Mouse (Mus musculus): ENCODE results near the gene Mif4gd. TPM values are rescaled to one million over a fixed set of nuclear protein-coding genes. Genes with fewer than 3 reads are reported as not detected.

The Mif4gd gene
- polyA plus RNA-seq, 1 experiment from 2014 or later = 34.4 TPM

GRCm38 (mm10) chr11:115590526-115591075 lies 22.2 kb downstream of the Mif4gd start:
- H3K9ac ChIP-seq = no peak overlapping the region
- no peak overlapping the region for H3K4me3 ChIP-seq (replicated peaks)
- no peak overlapping the region for H3K4me2 ChIP-seq
- peaks cover 78% of the 10 kb centered on the region for H3K36me3 ChIP-seq
- H3K27me3 ChIP-seq (replicated peaks) = no peaks in the 10 kb centered on the region
- 81% methylated on average over 2 of the region's 2 CpGs for WGBS
- no peaks in the 10 kb centered on the region for H3K9me3 ChIP-seq
- ATAC-seq (ENCODE audit: insufficient read depth, low FRiP score, low read depth) = no peak
- no peak overlapping the region for H3K27ac ChIP-seq
- no peaks in the 10 kb centered on the region for H3K4me1 ChIP-seq

GRCm38 (mm10) chr11:115587984-115588383 lies 24.8 kb downstream of the Mif4gd start:
- Histone ChIP-seq H3K27ac (no peak overlapping the region), H3K4me2 (no peak overlapping the region), H3K27me3 (replicated peaks) (no peaks in the 10 kb centered on the region), H3K4me3 (replicated peaks) (no peak overlapping the region), H3K9me3 (no peaks in the 10 kb centered on the region), H3K36me3 (peaks cover 84% of the 10 kb centered on the region), H3K9ac (no peak overlapping the region), H3K4me1 (no peaks in the 10 kb centered on the region)
- WGBS = 79% methylated on average over 9 of the region's 9 CpGs
- ATAC-seq (ENCODE audit: insufficient read depth, low FRiP score, low read depth) = no peak

GRCm38 (mm10) chr11:115586403-115586802 lies 26.4 kb downstream of the Mif4gd start:
- no peak overlapping the region for H3K4me3 ChIP-seq (replicated peaks)
- peaks cover 89% of the 10 kb centered on the region for H3K36me3 ChIP-seq
- WGBS = 89% methylated on average over 9 of the region's 9 CpGs

GRCm38 (mm10) chr11:115585573-115586100 lies 27.1 kb downstream of the Mif4gd start:
- Histone ChIP-seq H3K36me3 (peaks cover 88% of the 10 kb centered on the region), H3K27ac (no peak overlapping the region), H3K9ac (no peak overlapping the region), H3K27me3 (replicated peaks) (no peaks in the 10 kb centered on the region), H3K4me3 (replicated peaks) (no peak overlapping the region), H3K9me3 (no peaks in the 10 kb centered on the region), H3K4me1 (no peaks in the 10 kb centered on the region), H3K4me2 (no peak overlapping the region)
- WGBS = 87% methylated on average over 7 of the region's 7 CpGs
- ATAC-seq (ENCODE audit: insufficient read depth, low FRiP score, low read depth) = no peak

More at GRCm38 (mm10) chr11:115586403-115586802, 26.4 kb downstream of the Mif4gd start:
- H3K27me3 ChIP-seq (replicated peaks) = no peaks in the 10 kb centered on the region
- no peaks in the 10 kb centered on the region for H3K4me1 ChIP-seq
- no peak for ATAC-seq (ENCODE audit: insufficient read depth, low FRiP score, low read depth)
- H3K27ac ChIP-seq = no peak overlapping the region
- H3K9me3 ChIP-seq = no peaks in the 10 kb centered on the region
- no peak overlapping the region for H3K9ac ChIP-seq
- H3K4me2 ChIP-seq = no peak overlapping the region

GRCm38 (mm10) chr11:115584376-115585073 lies 28.2 kb downstream of the Mif4gd start:
- Histone ChIP-seq H3K27ac (no peak overlapping the region), H3K9ac (no peak overlapping the region), H3K27me3 (replicated peaks) (no peaks in the 10 kb centered on the region), H3K4me3 (replicated peaks) (no peak overlapping the region), H3K4me2 (no peak overlapping the region), H3K9me3 (no peaks in the 10 kb centered on the region), H3K4me1 (no peaks in the 10 kb centered on the region), H3K36me3 (peaks cover 82% of the 10 kb centered on the region)
- ATAC-seq (ENCODE audit: insufficient read depth, low FRiP score, low read depth) = no peak
- 79% methylated on average over 10 of the region's 10 CpGs for WGBS

- Histone ChIP-seq H3K4me2 (no peak overlapping the region), H3K27me3 (replicated peaks) (no peaks in the 10 kb centered on the region), H3K9me3 (no peaks in the 10 kb centered on the region), H3K36me3 (peaks cover 85% of the 10 kb centered on the region), H3K4me3 (replicated peaks) (no peak overlapping the region), H3K9ac (no peak overlapping the region), H3K27ac (no peak overlapping the region; the same call in 1 of the 2 replicates), H3K4me1 (no peaks in the 10 kb centered on the region)
- WGBS = 77% methylated on average over 10 of the region's 10 CpGs
- ATAC-seq (ENCODE audit: insufficient read depth, low FRiP score, low read depth) = peak; percentile 18; the same call in 1 of the 2 replicates
These were observed 29.7 kb downstream of the Mif4gd start for GRCm38 (mm10) chr11:115582913-115583606.

GRCm38 (mm10) chr11:115579080-115579479 lies 33.7 kb downstream of the Mif4gd start:
- H3K4me3 ChIP-seq (replicated peaks) = no peak overlapping the region
- H3K36me3 ChIP-seq = peaks cover 58% of the 10 kb centered on the region

GRCm38 (mm10) chr11:115564961-115565360 lies 47.8 kb downstream of the Mif4gd start:
- H3K4me2 ChIP-seq = peak overlapping the region; percentile 70
- peaks cover 10% of the 10 kb centered on the region; the same call in 1 of the 2 replicates for H3K4me1 ChIP-seq
- H3K9ac ChIP-seq = peak overlapping the region; percentile 56
- H3K27me3 ChIP-seq (replicated peaks) = no peaks in the 10 kb centered on the region
- 12% methylated on average over 7 of the region's 7 CpGs for WGBS
- peak overlapping the region; percentile 86 for H3K4me3 ChIP-seq (replicated peaks)
- H3K36me3 ChIP-seq = peaks cover 42% of the 10 kb centered on the region
- no peak overlapping the region for H3K27ac ChIP-seq
- H3K9me3 ChIP-seq = no peaks in the 10 kb centered on the region
- ATAC-seq (ENCODE audit: insufficient read depth, low FRiP score, low read depth) = no peak

More at GRCm38 (mm10) chr11:115579080-115579479, 33.7 kb downstream of the Mif4gd start:
- Histone ChIP-seq H3K9me3 (no peaks in the 10 kb centered on the region), H3K4me1 (no peaks in the 10 kb centered on the region), H3K4me2 (no peak overlapping the region), H3K9ac (no peak overlapping the region), H3K27ac (no peak overlapping the region), H3K27me3 (replicated peaks) (no peaks in the 10 kb centered on the region)
- no peak for ATAC-seq (ENCODE audit: insufficient read depth, low FRiP score, low read depth)

GRCm38 (mm10) chr11:115564064-115564809 lies 48.5 kb downstream of the Mif4gd start, which contains the start of gene Nup85:
Nup85 (plus strand) TSS chr11:115564434.
- ATAC-seq (ENCODE audit: insufficient read depth, low FRiP score, low read depth) = peak; percentile 86
- WGBS = under 1% methylated on average over 42 of the region's 42 CpGs

GRCm38 (mm10) chr11:115563406-115563805 lies 49.4 kb downstream of the Mif4gd start:
- Histone ChIP-seq H3K27me3 (replicated peaks) (no peaks in the 10 kb centered on the region), H3K4me2 (peak overlapping the region; percentile 70), H3K27ac (peak overlapping the region; percentile 74), H3K4me3 (replicated peaks) (peak overlapping the region; percentile 86), H3K9ac (no peak overlapping the region), H3K4me1 (peaks cover 10% of the 10 kb centered on the region; the same call in 1 of the 2 replicates), H3K9me3 (no peaks in the 10 kb centered on the region), H3K36me3 (peaks cover 26% of the 10 kb centered on the region)
- 50% methylated on average over 4 of the region's 4 CpGs for WGBS
- ATAC-seq (ENCODE audit: insufficient read depth, low FRiP score, low read depth) = peak; percentile 52; the same call in 1 of the 2 replicates

More at GRCm38 (mm10) chr11:115564064-115564809, 48.5 kb downstream of the Mif4gd start, which contains the start of gene Nup85:
- Histone ChIP-seq H3K36me3 (peaks cover 35% of the 10 kb centered on the region), H3K4me3 (replicated peaks) (peak within 1 kb of the TSS; percentile 86), H3K4me2 (peak within 1 kb of the TSS; percentile 70), H3K9ac (peak within 1 kb of the TSS; percentile 56), H3K4me1 (peaks cover 10% of the 10 kb centered on the region; the same call in 1 of the 2 replicates), H3K27me3 (replicated peaks) (no peaks in the 10 kb centered on the region), H3K27ac (peak within 1 kb of the TSS; percentile 74), H3K9me3 (no peaks in the 10 kb centered on the region)

Measured in stomach, embryonic 15.5 days (tissue).